Mouse (Mus musculus): ENCODE measurements around the gene Bzw2. TPM values are rescaled to one million over a fixed set of nuclear protein-coding genes. Genes with fewer than 3 reads are reported as not detected.

Bzw2 gene
- polyA plus RNA-seq, 1 experiment: 239 TPM

GRCm38 (mm10) chr12:36133547-36133946 lies 24.3 kb downstream of the Bzw2 start:
- DNase-seq (ENCODE audit: low read depth): no peak
- TF ChIP-seq POLR2A (IDR thresholded peaks at IDR 0.05; ENCODE audit: borderline replicate concordance, extremely low read depth, insufficient read depth, insufficient read length, poor library complexity, severe bottlenecking): no peak

DNA sequence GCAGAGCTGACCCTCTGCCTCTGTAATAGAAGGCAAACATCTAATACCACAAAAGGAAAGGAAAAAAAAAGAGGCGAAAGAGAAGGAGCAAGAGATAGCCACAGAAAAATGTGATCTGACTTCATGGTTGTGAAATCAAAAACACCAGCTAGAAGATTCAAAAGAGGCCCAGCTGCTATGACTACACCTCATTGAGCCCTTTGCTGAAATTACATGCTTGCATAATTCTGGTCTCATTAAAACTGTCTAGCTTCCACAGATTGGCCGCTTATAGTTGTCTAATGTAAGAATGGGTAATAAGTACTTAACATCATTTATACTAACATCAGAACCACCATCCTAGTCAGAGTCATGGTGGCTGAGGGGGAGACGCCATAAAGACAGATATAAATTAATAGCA lies 25.2 kb downstream of the Bzw2 start:
- DNase-seq (ENCODE audit: low read depth): peak; percentile 34
- TF ChIP-seq POLR2A (IDR thresholded peaks at IDR 0.05; ENCODE audit: borderline replicate concordance, extremely low read depth, insufficient read depth, insufficient read length, poor library complexity, severe bottlenecking) (no peak), CTCF (IDR thresholded peaks at IDR 0.05; ENCODE audit: borderline replicate concordance, extremely low read depth, insufficient read depth, insufficient read length) (no peak)

DNA sequence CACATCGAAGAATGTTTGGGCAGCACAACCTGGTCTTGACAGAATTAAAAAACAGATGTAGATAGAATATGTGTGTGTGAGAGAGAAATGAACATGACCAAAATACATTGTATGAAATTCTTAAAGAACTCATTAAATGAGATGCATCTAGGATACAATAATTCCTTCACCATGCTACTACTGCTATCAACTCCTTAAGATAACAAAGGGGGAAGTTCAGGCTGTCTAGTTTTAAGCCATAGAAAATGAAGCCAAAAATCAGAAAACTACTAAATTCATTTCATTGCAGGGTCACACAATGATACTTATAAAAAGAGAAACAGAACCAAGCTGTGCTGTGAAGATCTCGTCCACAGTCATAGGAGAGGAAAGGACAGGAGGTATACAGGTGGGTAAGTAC lies 25.6 kb downstream of the Bzw2 start:
- TF ChIP-seq POLR2A (IDR thresholded peaks at IDR 0.05; ENCODE audit: borderline replicate concordance, extremely low read depth, insufficient read depth, insufficient read length, poor library complexity, severe bottlenecking) (no peak), CTCF (IDR thresholded peaks at IDR 0.05; ENCODE audit: borderline replicate concordance, extremely low read depth, insufficient read depth, insufficient read length) (no peak)
- no peak for DNase-seq (ENCODE audit: low read depth)

DNA sequence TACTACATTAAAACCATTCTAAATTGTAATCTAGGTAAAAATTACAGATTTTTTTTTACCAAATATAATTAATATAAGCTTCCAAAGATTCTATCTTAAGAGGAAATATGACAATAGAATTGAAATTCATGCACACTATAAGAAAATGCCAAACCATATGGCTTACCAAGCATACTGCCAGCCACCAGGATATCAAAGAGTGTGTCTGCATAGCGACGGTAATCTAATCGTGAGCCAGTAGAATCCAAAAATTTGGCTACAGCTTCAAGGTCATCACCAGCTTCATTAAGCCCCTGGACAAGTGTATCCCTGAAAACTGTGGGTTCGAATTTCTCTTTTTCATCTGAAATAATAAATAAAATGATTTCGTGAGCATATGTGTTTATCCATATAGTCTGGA lies 28.1 kb downstream of the Bzw2 start:
- no peak for DNase-seq (ENCODE audit: low read depth)
- TF ChIP-seq CTCF (IDR thresholded peaks at IDR 0.05; ENCODE audit: borderline replicate concordance, extremely low read depth, insufficient read depth, insufficient read length): no peak
- no peak for TF ChIP-seq POLR2A (IDR thresholded peaks at IDR 0.05; ENCODE audit: borderline replicate concordance, extremely low read depth, insufficient read depth, insufficient read length, poor library complexity, severe bottlenecking)

DNA sequence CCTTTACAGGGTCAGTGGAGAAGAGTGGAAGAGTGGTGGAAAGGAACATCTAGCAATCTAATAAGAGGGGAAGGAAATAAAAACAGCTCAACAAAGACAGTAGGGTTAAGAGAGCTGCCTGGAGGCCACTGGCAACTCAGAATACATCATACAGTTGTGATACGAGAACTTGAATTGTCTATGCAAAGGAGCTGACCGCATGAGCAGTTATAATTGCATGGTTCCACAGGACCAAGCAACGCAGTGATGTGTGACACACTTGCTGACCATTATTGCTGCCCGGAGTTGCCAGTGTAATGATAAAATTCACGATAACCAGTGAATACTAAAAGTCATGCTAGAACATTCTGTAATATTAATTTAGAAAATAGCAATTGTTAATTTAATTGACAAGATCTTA lies 31.8 kb downstream of the Bzw2 start:
- no peak for DNase-seq (ENCODE audit: low read depth)
- no peak for TF ChIP-seq POLR2A (IDR thresholded peaks at IDR 0.05; ENCODE audit: borderline replicate concordance, extremely low read depth, insufficient read depth, insufficient read length, poor library complexity, severe bottlenecking)
- no peak for TF ChIP-seq CTCF (IDR thresholded peaks at IDR 0.05; ENCODE audit: borderline replicate concordance, extremely low read depth, insufficient read depth, insufficient read length)

GRCm38 (mm10) chr12:36119244-36119643 lies 38.6 kb downstream of the Bzw2 start:
- no peak for DNase-seq (ENCODE audit: low read depth)
- TF ChIP-seq CTCF (IDR thresholded peaks at IDR 0.05; ENCODE audit: borderline replicate concordance, extremely low read depth, insufficient read depth, insufficient read length) (no peak), POLR2A (IDR thresholded peaks at IDR 0.05; ENCODE audit: borderline replicate concordance, extremely low read depth, insufficient read depth, insufficient read length, poor library complexity, severe bottlenecking) (no peak)

DNA sequence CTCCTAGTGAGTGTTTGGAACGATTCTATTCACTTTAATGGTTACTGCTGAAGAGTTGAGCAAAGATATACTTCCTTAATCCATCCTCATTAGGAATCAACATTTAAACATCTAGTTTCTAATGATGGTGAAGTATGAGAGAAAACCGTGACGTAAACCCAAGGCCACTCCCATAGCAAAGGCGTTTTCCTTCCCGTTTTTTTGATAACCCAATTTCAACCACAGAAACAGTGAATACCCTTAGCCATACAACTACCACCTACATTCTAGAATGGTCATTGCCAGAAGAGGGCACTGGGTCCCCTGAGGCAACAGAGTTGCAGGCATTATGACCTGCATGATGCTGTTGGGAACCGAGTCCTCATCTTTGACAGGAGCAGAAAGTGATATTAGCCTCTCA lies 40.7 kb downstream of the Bzw2 start:
- no peak for DNase-seq (ENCODE audit: low read depth)
- TF ChIP-seq POLR2A (IDR thresholded peaks at IDR 0.05; ENCODE audit: borderline replicate concordance, extremely low read depth, insufficient read depth, insufficient read length, poor library complexity, severe bottlenecking) (no peak), CTCF (IDR thresholded peaks at IDR 0.05; ENCODE audit: borderline replicate concordance, extremely low read depth, insufficient read depth, insufficient read length) (no peak)

DNA sequence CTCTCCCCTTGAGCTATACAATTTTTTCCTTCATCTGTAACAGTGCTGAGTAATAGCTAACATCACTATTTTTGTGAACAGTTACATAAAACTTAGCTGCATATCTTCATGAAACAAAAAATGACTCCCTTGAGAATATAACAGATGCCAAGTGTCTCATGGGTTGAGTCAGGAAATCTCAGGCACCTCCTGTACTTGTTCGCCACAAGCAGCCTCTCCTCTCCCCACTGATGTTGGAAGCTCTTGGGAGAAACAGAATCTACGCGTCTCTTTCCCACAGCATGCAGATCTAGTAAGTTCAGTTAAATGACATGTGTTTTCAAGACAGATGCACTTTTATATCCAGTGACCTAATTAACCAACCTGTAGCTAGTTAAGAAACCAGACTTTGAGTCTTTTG lies 45.8 kb downstream of the Bzw2 start:
- no peak for TF ChIP-seq POLR2A (IDR thresholded peaks at IDR 0.05; ENCODE audit: borderline replicate concordance, extremely low read depth, insufficient read depth, insufficient read length, poor library complexity, severe bottlenecking)
- no peak for TF ChIP-seq CTCF (IDR thresholded peaks at IDR 0.05; ENCODE audit: borderline replicate concordance, extremely low read depth, insufficient read depth, insufficient read length)
- DNase-seq (ENCODE audit: low read depth): no peak

DNA sequence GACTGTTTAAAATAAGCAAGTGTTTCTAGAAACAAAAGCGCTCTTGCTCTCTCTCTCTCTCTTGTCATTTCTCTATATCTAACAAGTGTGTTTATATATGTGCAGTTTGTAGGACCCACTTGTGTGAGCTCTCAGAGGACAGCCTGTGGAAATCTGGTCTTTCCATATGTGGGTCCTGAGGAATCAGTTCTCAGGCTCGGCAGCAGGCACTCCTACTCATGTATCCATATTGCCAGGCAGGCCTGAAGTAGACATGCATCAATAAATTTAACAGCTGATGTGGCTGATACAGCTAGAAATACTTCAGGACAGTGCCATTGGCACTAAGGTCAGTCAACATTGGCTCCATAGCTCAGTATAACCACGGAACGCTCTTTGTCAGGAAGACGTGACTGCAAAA lies 46.8 kb downstream of the Bzw2 start:
- DNase-seq (ENCODE audit: low read depth): no peak
- no peak for TF ChIP-seq CTCF (IDR thresholded peaks at IDR 0.05; ENCODE audit: borderline replicate concordance, extremely low read depth, insufficient read depth, insufficient read length)
- TF ChIP-seq POLR2A (IDR thresholded peaks at IDR 0.05; ENCODE audit: borderline replicate concordance, extremely low read depth, insufficient read depth, insufficient read length, poor library complexity, severe bottlenecking): no peak

GRCm38 (mm10) chr12:36110457-36110856 lies 47.4 kb downstream of the Bzw2 start:
- DNase-seq (ENCODE audit: low read depth): peak; percentile 48
- TF ChIP-seq CTCF (IDR thresholded peaks at IDR 0.05; ENCODE audit: borderline replicate concordance, extremely low read depth, insufficient read depth, insufficient read length): no peak
- TF ChIP-seq POLR2A (IDR thresholded peaks at IDR 0.05; ENCODE audit: borderline replicate concordance, extremely low read depth, insufficient read depth, insufficient read length, poor library complexity, severe bottlenecking): no peak

DNA sequence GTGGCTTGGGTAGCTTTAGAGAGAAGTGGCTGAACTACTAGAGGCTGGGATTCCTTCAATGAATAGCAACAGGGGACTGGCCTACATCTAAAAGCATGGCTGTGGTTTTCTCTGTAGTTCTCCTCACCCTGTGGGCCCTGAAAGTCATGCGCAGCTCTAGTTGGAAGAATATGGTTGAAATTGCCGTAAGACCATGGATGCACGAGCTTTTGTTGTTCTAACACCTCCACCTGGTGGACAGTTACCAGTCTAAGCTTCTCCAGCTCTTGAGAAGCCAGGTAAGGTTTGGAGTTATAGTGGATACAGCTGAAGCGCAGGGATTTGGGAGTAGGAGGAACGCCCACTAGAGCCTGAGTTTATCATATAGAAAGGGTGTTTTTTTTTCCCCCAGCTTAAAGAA lies 49.4 kb downstream of the Bzw2 start:
- TF ChIP-seq CTCF (IDR thresholded peaks at IDR 0.05; ENCODE audit: borderline replicate concordance, extremely low read depth, insufficient read depth, insufficient read length) (peak; percentile 9; the same call in 1 of the 2 replicates), POLR2A (IDR thresholded peaks at IDR 0.05; ENCODE audit: borderline replicate concordance, extremely low read depth, insufficient read depth, insufficient read length, poor library complexity, severe bottlenecking) (no peak)
- DNase-seq (ENCODE audit: low read depth): no peak

GRCm38 (mm10) chr12:36103592-36103910 lies 54.3 kb downstream of the Bzw2 start:
- DNase-seq (ENCODE audit: low read depth): no peak
- TF ChIP-seq POLR2A (IDR thresholded peaks at IDR 0.05; ENCODE audit: borderline replicate concordance, extremely low read depth, insufficient read depth, insufficient read length, poor library complexity, severe bottlenecking) (no peak), CTCF (IDR thresholded peaks at IDR 0.05; ENCODE audit: borderline replicate concordance, extremely low read depth, insufficient read depth, insufficient read length) (no peak)
